Mouse (Mus musculus) forebrain, embryonic 16.5 days (tissue): ENCODE measurements around the gene Brat1. TPM values are rescaled to one million over a fixed set of nuclear protein-coding genes. Genes with fewer than 3 reads are reported as not detected.

Source experiments
- ATAC-seq: fragments of 200-750 bp; cut with Nextera tagmentation; 2 replicates; pipeline ENCODE4 v1.8.0; 2017; ENCODE audit warnings: mild to moderate bottlenecking, moderate library complexity
- H3K27ac ChIP-seq: fragments of 300-500 bp; sonication (generic); 2 replicates; pipeline ENCODE4 v1.5.1; 2014; ENCODE audit warnings: low read length, control low read depth
- H3K27me3 ChIP-seq: fragments of 300-500 bp; sonication (generic); replicated peaks from 2 replicates; pipeline ENCODE4 v1.6.1; 2014; ENCODE audit warnings: low read length; ENCODE audit not compliant: control insufficient read depth, insufficient read depth
- H3K36me3 ChIP-seq: fragments of 300-500 bp; sonication (generic); 2 replicates; pipeline ENCODE4 v1.6.1; 2014; ENCODE audit not compliant: control insufficient read depth, insufficient read depth
- H3K4me1 ChIP-seq: fragments of 300-500 bp; sonication (generic); replicated peaks from 2 replicates; pipeline ENCODE4 v1.6.1; 2014; ENCODE audit warnings: low read length; ENCODE audit not compliant: control insufficient read depth, insufficient read depth
- H3K4me2 ChIP-seq: fragments of 300-500 bp; sonication (generic); 2 replicates; pipeline ENCODE4 v1.6.1; 2014; ENCODE audit warnings: mild to moderate bottlenecking, low read length, control low read depth
- H3K4me3 ChIP-seq: fragments of 300-500 bp; sonication (generic); replicated peaks from 2 replicates; pipeline ENCODE4 v1.5.1; 2014; ENCODE audit warnings: mild to moderate bottlenecking, low read length, control low read depth
- H3K9ac ChIP-seq: fragments of 300-500 bp; sonication (generic); replicated peaks from 2 replicates; pipeline ENCODE4 v1.6.1; 2014; ENCODE audit warnings: low read depth, low read length, control low read depth
- H3K9me3 ChIP-seq: fragments of 300-500 bp; sonication (generic); 2 replicates; pipeline ENCODE4 v1.6.1; 2016; ENCODE audit warnings: low read length; ENCODE audit not compliant: control insufficient read depth
- WGBS: fragments of 180-500 bp; shearing (Covaris S2); extraction: QIAGEN DNeasy Blood & Tissue Kit; methylation state at CpG from one replicate; pipeline ENCODE4 v1.1.7; 2014; 5-methylcytosine and 5-hydroxymethylcytosine counted together
- polyA plus RNA-seq: library from polyadenylated mRNA; unstranded; fragments of >200 nt; fragmentation: Nextera tagmentation; extraction: Ambion mirVana; gene quantifications from 2 replicates; pipeline ENCODE4 v1.2.1, GENCODE M21; 2015

Brat1 gene
- 28.0 and 28.4 TPM in 2 replicates for polyA plus RNA-seq

- no peaks in the 10 kb centered on the region for H3K27me3 ChIP-seq
- H3K9ac ChIP-seq: peak within 1 kb of the TSS; percentile 82
- H3K9me3 ChIP-seq: no peaks in the 10 kb centered on the region
- H3K4me3 ChIP-seq: peak within 1 kb of the TSS; percentile 70
- 0% methylated on average over 69 of the region's 69 CpGs for WGBS
- ATAC-seq: peak; percentile 94
- peak within 1 kb of the TSS; percentile 88 for H3K4me2 ChIP-seq
- peaks cover 30% of the 10 kb centered on the region for H3K4me1 ChIP-seq
- H3K36me3 ChIP-seq: peaks cover 2% of the 10 kb centered on the region; the same call in 1 of the 2 replicates
- peak within 1 kb of the TSS; percentile 91 for H3K27ac ChIP-seq
These were observed at the start of gene Brat1 for GRCm38 (mm10) chr5:140704378-140705251. Brat1 (plus strand) TSS chr5:140705011.

GRCm38 (mm10) chr5:140659607-140660272 is 45.1 kb upstream of the Brat1 start:
- H3K4me1 ChIP-seq: peaks cover 34% of the 10 kb centered on the region

GRCm38 (mm10) chr5:140660398-140660797 is 44.4 kb upstream of the Brat1 start:
- H3K27me3 ChIP-seq: no peaks in the 10 kb centered on the region
- WGBS: 24% methylated on average over 1 of the region's 1 CpGs

More at GRCm38 (mm10) chr5:140659607-140660272, 45.1 kb upstream of the Brat1 start:
- no peaks in the 10 kb centered on the region for H3K36me3 ChIP-seq
- 2% methylated on average over 16 of the region's 16 CpGs for WGBS
- no peaks in the 10 kb centered on the region for H3K9me3 ChIP-seq
- H3K9ac ChIP-seq: no peak overlapping the region; the same call in 1 of the 2 replicates
- ATAC-seq: peak; percentile 92
- peak overlapping the region; percentile 84 for H3K27ac ChIP-seq
- H3K4me3 ChIP-seq: no peak overlapping the region
- H3K27me3 ChIP-seq: no peaks in the 10 kb centered on the region
- H3K4me2 ChIP-seq: no peak overlapping the region

GRCm38 (mm10) chr5:140661427-140661826 is 43.4 kb upstream of the Brat1 start:
- no peak for ATAC-seq
- Histone ChIP-seq H3K4me3 (no peak overlapping the region), H3K36me3 (no peaks in the 10 kb centered on the region), H3K9me3 (no peaks in the 10 kb centered on the region), H3K27me3 (no peaks in the 10 kb centered on the region), H3K4me1 (peaks cover 34% of the 10 kb centered on the region), H3K9ac (no peak overlapping the region), H3K4me2 (no peak overlapping the region), H3K27ac (no peak overlapping the region)
- WGBS: 62% methylated on average over 8 of the region's 8 CpGs

More at GRCm38 (mm10) chr5:140660398-140660797, 44.4 kb upstream of the Brat1 start:
- Histone ChIP-seq H3K9me3 (no peaks in the 10 kb centered on the region), H3K4me2 (no peak overlapping the region), H3K4me1 (peaks cover 34% of the 10 kb centered on the region), H3K27ac (peak overlapping the region; percentile 84), H3K4me3 (no peak overlapping the region), H3K36me3 (no peaks in the 10 kb centered on the region), H3K9ac (no peak overlapping the region)
- peak; percentile 18 for ATAC-seq

- Histone ChIP-seq H3K4me3 (no peak overlapping the region), H3K27ac (peak overlapping the region; percentile 26; the same call in 1 of the 2 replicates), H3K27me3 (no peaks in the 10 kb centered on the region), H3K4me2 (no peak overlapping the region), H3K4me1 (peaks cover 34% of the 10 kb centered on the region), H3K9ac (no peak overlapping the region; the same call in 1 of the 2 replicates), H3K9me3 (no peaks in the 10 kb centered on the region), H3K36me3 (no peaks in the 10 kb centered on the region)
- WGBS: 46% methylated on average over 12 of the region's 12 CpGs
- no peak for ATAC-seq
These were observed 42.8 kb upstream of the Brat1 start for GRCm38 (mm10) chr5:140661875-140662643.

- H3K36me3 ChIP-seq: peaks cover 2% of the 10 kb centered on the region; the same call in 1 of the 2 replicates
- no peaks in the 10 kb centered on the region for H3K9me3 ChIP-seq
- WGBS: 65% methylated on average over 17 of the region's 17 CpGs
- no peak overlapping the region; the same call in 1 of the 2 replicates for H3K9ac ChIP-seq
- no peaks in the 10 kb centered on the region for H3K27me3 ChIP-seq
- peaks cover 34% of the 10 kb centered on the region for H3K4me1 ChIP-seq
- no peak for ATAC-seq
- no peak overlapping the region for H3K4me3 ChIP-seq
- H3K4me2 ChIP-seq: no peak overlapping the region
- peak overlapping the region; percentile 21 for H3K27ac ChIP-seq
These were observed 41.8 kb upstream of the Brat1 start for GRCm38 (mm10) chr5:140662741-140663592.

GRCm38 (mm10) chr5:140663621-140664180 is 41.1 kb upstream of the Brat1 start:
- Histone ChIP-seq H3K9me3 (no peaks in the 10 kb centered on the region), H3K27me3 (no peaks in the 10 kb centered on the region), H3K36me3 (peaks cover 3% of the 10 kb centered on the region), H3K4me3 (no peak overlapping the region), H3K4me1 (peaks cover 34% of the 10 kb centered on the region), H3K9ac (no peak overlapping the region), H3K27ac (peak overlapping the region; percentile 21), H3K4me2 (no peak overlapping the region)
- no peak for ATAC-seq
- WGBS: 31% methylated on average over 7 of the region's 7 CpGs

GRCm38 (mm10) chr5:140672115-140672514 is 32.7 kb upstream of the Brat1 start:
- Histone ChIP-seq H3K4me3 (no peak overlapping the region), H3K27me3 (no peaks in the 10 kb centered on the region), H3K9ac (no peak overlapping the region), H3K27ac (no peak overlapping the region), H3K9me3 (0 out of 2 replicates have a peak, but pooled peaks cover 2% of the 10 kb centered on the region), H3K4me1 (no peaks in the 10 kb centered on the region), H3K4me2 (no peak overlapping the region), H3K36me3 (peaks cover 9% of the 10 kb centered on the region)
- WGBS: 90% methylated on average over 6 of the region's 6 CpGs
- no peak for ATAC-seq
